Mouse (Mus musculus) liver, embryonic 16.5 days (tissue): ENCODE results near the gene Stpg1. TPM values are rescaled to one million over a fixed set of nuclear protein-coding genes. Genes with fewer than 3 reads are reported as not detected.
A peak's percentile ranks its signal among the peaks of the same experiment; 100 is the strongest.

Experiments
- ATAC-seq: fragments of 200-750 bp; cut with Nextera tagmentation; 2 replicates; pipeline ENCODE4 v1.8.0; 2017; ENCODE audit warnings: low read depth, mild to moderate bottlenecking, moderate number of reproducible peaks, moderate library complexity
- H3K27ac ChIP-seq: fragments of 300-500 bp; sonication (generic); 2 replicates; pipeline ENCODE4 v1.5.1; 2014; ENCODE audit warnings: mild to moderate bottlenecking, low read length
- H3K27me3 ChIP-seq: fragments of 300-500 bp; sonication (generic); 2 replicates; pipeline ENCODE4 v1.6.1; 2014; ENCODE audit warnings: low read depth, low read length, mixed read lengths; ENCODE audit not compliant: control insufficient read depth, insufficient read depth
- H3K36me3 ChIP-seq: fragments of 300-500 bp; sonication (generic); 2 replicates; pipeline ENCODE4 v1.6.1; 2014; ENCODE audit warnings: mild to moderate bottlenecking; ENCODE audit not compliant: control insufficient read depth, insufficient read depth
- H3K4me1 ChIP-seq: fragments of 300-500 bp; sonication (generic); 2 replicates; pipeline ENCODE4 v1.6.1; 2014; ENCODE audit warnings: low read depth, low read length, mixed read lengths; ENCODE audit not compliant: control insufficient read depth
- H3K4me2 ChIP-seq: fragments of 300-500 bp; sonication (generic); 2 replicates; pipeline ENCODE4 v1.6.1; 2014; ENCODE audit warnings: low read depth, low read length, mixed read lengths
- H3K4me3 ChIP-seq: fragments of 300-500 bp; sonication (generic); 2 replicates; pipeline ENCODE4 v1.5.1; 2014; ENCODE audit warnings: low read depth, mild to moderate bottlenecking, low read length
- H3K9ac ChIP-seq: fragments of 300-500 bp; sonication (generic); 2 replicates; pipeline ENCODE4 v1.6.1; 2014; ENCODE audit warnings: low read depth, low read length
- H3K9me3 ChIP-seq: fragments of 300-500 bp; sonication (generic); replicated peaks from 2 replicates; pipeline ENCODE4 v1.6.1; 2016; ENCODE audit warnings: low read length; ENCODE audit not compliant: control insufficient read depth
- WGBS: fragments of 180-500 bp; shearing (Covaris S2); extraction: QIAGEN DNeasy Blood & Tissue Kit; methylation state at CpG from one replicate; pipeline ENCODE4 v1.1.7; 2014; ENCODE audit not compliant: insufficient replicate concordance; 5-methylcytosine and 5-hydroxymethylcytosine counted together
- polyA plus RNA-seq: library from polyadenylated mRNA; unstranded; fragments of >200 nt; fragmentation: Nextera tagmentation; extraction: Ambion mirVana; gene quantifications from 2 replicates; pipeline ENCODE4 v1.2.1, GENCODE M21; 2015

The Stpg1 gene
- polyA plus RNA-seq, 1 experiment from 2014 or later, result not detected

GRCm38 (mm10) chr4:135563794-135564193 lies 69.2 kb downstream of the Stpg1 start:
- no peak for ATAC-seq
- Histone ChIP-seq H3K4me1 (no peaks in the 10 kb centered on the region), H3K27ac (no peak overlapping the region), H3K27me3 (peaks cover 12% of the 10 kb centered on the region), H3K36me3 (no peaks in the 10 kb centered on the region), H3K9ac (no peak overlapping the region), H3K4me2 (no peak overlapping the region), H3K9me3 (no peaks in the 10 kb centered on the region), H3K4me3 (no peak overlapping the region)
- WGBS, result 10% methylated on average over 2 of the region's 2 CpGs

- peak; percentile 13; the same call in 1 of the 2 replicates for ATAC-seq
- Histone ChIP-seq H3K9me3 (no peaks in the 10 kb centered on the region), H3K4me1 (no peaks in the 10 kb centered on the region; the same call in 1 of the 2 replicates), H3K9ac (no peak overlapping the region), H3K36me3 (no peaks in the 10 kb centered on the region), H3K4me3 (no peak overlapping the region), H3K27me3 (peaks cover 28% of the 10 kb centered on the region), H3K4me2 (no peak overlapping the region), H3K27ac (no peak overlapping the region)
- WGBS, result 37% methylated on average over 9 of the region's 9 CpGs
Measured at GRCm38 (mm10) chr4:135565400-135565799, 70.8 kb downstream of the Stpg1 start.

GRCm38 (mm10) chr4:135567042-135567441 lies 72.5 kb downstream of the Stpg1 start:
- no peak overlapping the region for H3K27ac ChIP-seq
- H3K27me3 ChIP-seq, result peaks cover 44% of the 10 kb centered on the region
- WGBS, result 28% methylated on average over 11 of the region's 11 CpGs

GRCm38 (mm10) chr4:135567484-135567883 lies 72.9 kb downstream of the Stpg1 start:
- peaks cover 49% of the 10 kb centered on the region for H3K27me3 ChIP-seq
- H3K9ac ChIP-seq, result no peak overlapping the region
- H3K4me1 ChIP-seq, result no peaks in the 10 kb centered on the region; the same call in 1 of the 2 replicates
- no peaks in the 10 kb centered on the region for H3K36me3 ChIP-seq
- 36% methylated on average over 8 of the region's 8 CpGs for WGBS
- H3K9me3 ChIP-seq, result no peaks in the 10 kb centered on the region
- H3K27ac ChIP-seq, result no peak overlapping the region
- H3K4me2 ChIP-seq, result no peak overlapping the region
- H3K4me3 ChIP-seq, result no peak overlapping the region
- no peak for ATAC-seq

More at GRCm38 (mm10) chr4:135567042-135567441, 72.5 kb downstream of the Stpg1 start:
- Histone ChIP-seq H3K4me1 (no peaks in the 10 kb centered on the region; the same call in 1 of the 2 replicates), H3K4me3 (no peak overlapping the region), H3K9ac (no peak overlapping the region), H3K36me3 (no peaks in the 10 kb centered on the region), H3K4me2 (no peak overlapping the region), H3K9me3 (no peaks in the 10 kb centered on the region)
- ATAC-seq, result no peak

GRCm38 (mm10) chr4:135569201-135569600 lies 74.6 kb downstream of the Stpg1 start:
- Histone ChIP-seq H3K27ac (no peak overlapping the region), H3K9me3 (no peaks in the 10 kb centered on the region), H3K9ac (no peak overlapping the region), H3K4me3 (no peak overlapping the region), H3K4me2 (no peak overlapping the region), H3K27me3 (peaks cover 66% of the 10 kb centered on the region), H3K36me3 (no peaks in the 10 kb centered on the region), H3K4me1 (no peaks in the 10 kb centered on the region; the same call in 1 of the 2 replicates)
- WGBS, result 3% methylated on average over 11 of the region's 11 CpGs
- ATAC-seq, result no peak

GRCm38 (mm10) chr4:135570152-135571036 lies 75.8 kb downstream of the Stpg1 start:
- peak overlapping the region; percentile 33 for H3K4me2 ChIP-seq
- WGBS, result 10% methylated on average over 32 of the region's 32 CpGs
- H3K9ac ChIP-seq, result no peak overlapping the region
- ATAC-seq, result no peak
- H3K27ac ChIP-seq, result no peak overlapping the region
- no peaks in the 10 kb centered on the region for H3K9me3 ChIP-seq
- H3K4me3 ChIP-seq, result peak overlapping the region; percentile 32
- peaks cover 75% of the 10 kb centered on the region for H3K27me3 ChIP-seq
- H3K4me1 ChIP-seq, result no peaks in the 10 kb centered on the region; the same call in 1 of the 2 replicates
- H3K36me3 ChIP-seq, result no peaks in the 10 kb centered on the region

GRCm38 (mm10) chr4:135571037-135571550 lies 76.5 kb downstream of the Stpg1 start:
- peaks cover 75% of the 10 kb centered on the region for H3K27me3 ChIP-seq
- H3K9me3 ChIP-seq, result no peaks in the 10 kb centered on the region
- no peak for ATAC-seq
- WGBS, result 41% methylated on average over 6 of the region's 6 CpGs
- H3K9ac ChIP-seq, result no peak overlapping the region
- no peaks in the 10 kb centered on the region; the same call in 1 of the 2 replicates for H3K4me1 ChIP-seq
- no peaks in the 10 kb centered on the region for H3K36me3 ChIP-seq
- no peak overlapping the region for H3K4me3 ChIP-seq
- no peak overlapping the region for H3K4me2 ChIP-seq
- no peak overlapping the region for H3K27ac ChIP-seq

- Histone ChIP-seq H3K9me3 (no peaks in the 10 kb centered on the region), H3K9ac (no peak overlapping the region), H3K4me2 (no peak overlapping the region), H3K27ac (no peak overlapping the region), H3K4me1 (no peaks in the 10 kb centered on the region; the same call in 1 of the 2 replicates), H3K36me3 (no peaks in the 10 kb centered on the region), H3K27me3 (peaks cover 74% of the 10 kb centered on the region), H3K4me3 (no peak overlapping the region)
- 7% methylated on average over 8 of the region's 8 CpGs for WGBS
- no peak for ATAC-seq
Measured at GRCm38 (mm10) chr4:135572276-135572675, 77.7 kb downstream of the Stpg1 start.
